Mouse (Mus musculus): ENCODE measurements at regions not wholly inside any gene's neighbourhood (a gene's known extent, or its start where the extent isn't known, plus 50 kb on each side); places are given as distances from the start of the nearest gene placed in this dataset.
A peak's percentile ranks its signal among the peaks of the same experiment; 100 is the strongest.
"Not testable (repeated sequence)": the region's sequence is repeated elsewhere in the genome, so short reads cannot be mapped to it uniquely, and the experiment has no call there.

- no peaks in the 10 kb centered on the region for H3K9me3 ChIP-seq
- WGBS: 70% methylated on average over 1 of the region's 1 CpGs
- H3K4me2 ChIP-seq: no peak overlapping the region
- H3K36me3 ChIP-seq (replicated peaks): no peaks in the 10 kb centered on the region
- no peak overlapping the region for H3K9ac ChIP-seq
- H3K27ac ChIP-seq: no peak overlapping the region
- no peaks in the 10 kb centered on the region for H3K27me3 ChIP-seq
- no peaks in the 10 kb centered on the region for H3K4me1 ChIP-seq
- no peak overlapping the region for H3K4me3 ChIP-seq (replicated peaks)
- peak; percentile 21; the same call in 1 of the 2 replicates for ATAC-seq (ENCODE audit: low FRiP score)
Observed at GRCm38 (mm10) chr14:16005409-16005808, 243.7 kb upstream of the Ngly1 start.

DNA sequence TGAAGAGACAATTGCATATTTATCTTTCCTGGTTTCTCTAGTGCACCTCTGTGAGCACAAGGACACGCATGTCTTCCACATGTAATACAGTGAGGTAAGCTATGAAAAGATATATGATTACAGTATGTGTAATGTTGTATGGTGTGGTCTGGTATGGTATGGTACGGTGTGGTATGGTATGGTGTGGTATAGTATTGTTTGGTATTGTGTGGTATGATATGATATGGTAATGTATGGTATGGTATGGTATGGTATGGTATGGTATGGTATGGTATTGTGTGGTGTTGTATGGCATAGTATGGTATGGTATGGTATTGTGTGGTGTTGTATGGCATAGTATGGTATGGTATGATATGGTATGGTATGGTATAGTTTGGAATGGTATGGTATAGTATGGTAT, 242.1 kb upstream of the Ngly1 start:
- no peak overlapping the region for H3K4me2 ChIP-seq
- no peak overlapping the region for H3K4me3 ChIP-seq (replicated peaks)
- H3K9ac ChIP-seq: no peak overlapping the region
- no peak for ATAC-seq (ENCODE audit: low FRiP score)
- H3K4me1 ChIP-seq: no peaks in the 10 kb centered on the region
- WGBS: 96% methylated on average over 2 of the region's 2 CpGs
- H3K27me3 ChIP-seq: no peaks in the 10 kb centered on the region
- H3K27ac ChIP-seq: no peak overlapping the region
- H3K9me3 ChIP-seq: no peaks in the 10 kb centered on the region
- no peaks in the 10 kb centered on the region for H3K36me3 ChIP-seq (replicated peaks)

GRCm38 (mm10) chr14:16009778-16010177, 239.3 kb upstream of the Ngly1 start:
- Histone ChIP-seq H3K4me1 (no peaks in the 10 kb centered on the region), H3K9ac (no peak overlapping the region), H3K27ac (no peak overlapping the region), H3K36me3 (replicated peaks) (no peaks in the 10 kb centered on the region), H3K27me3 (no peaks in the 10 kb centered on the region), H3K9me3 (no peaks in the 10 kb centered on the region; the same call in 1 of the 2 replicates), H3K4me3 (replicated peaks) (no peak overlapping the region), H3K4me2 (no peak overlapping the region)
- no peak for ATAC-seq (ENCODE audit: low FRiP score)

- Histone ChIP-seq H3K9ac (no peak overlapping the region), H3K27ac (no peak overlapping the region), H3K27me3 (no peaks in the 10 kb centered on the region), H3K4me3 (replicated peaks) (no peak overlapping the region), H3K9me3 (no peaks in the 10 kb centered on the region), H3K4me1 (no peaks in the 10 kb centered on the region), H3K36me3 (replicated peaks) (no peaks in the 10 kb centered on the region), H3K4me2 (no peak overlapping the region)
- no peak for ATAC-seq (ENCODE audit: low FRiP score)
Observed at GRCm38 (mm10) chr14:16023853-16024252, 225.2 kb upstream of the Ngly1 start.

DNA sequence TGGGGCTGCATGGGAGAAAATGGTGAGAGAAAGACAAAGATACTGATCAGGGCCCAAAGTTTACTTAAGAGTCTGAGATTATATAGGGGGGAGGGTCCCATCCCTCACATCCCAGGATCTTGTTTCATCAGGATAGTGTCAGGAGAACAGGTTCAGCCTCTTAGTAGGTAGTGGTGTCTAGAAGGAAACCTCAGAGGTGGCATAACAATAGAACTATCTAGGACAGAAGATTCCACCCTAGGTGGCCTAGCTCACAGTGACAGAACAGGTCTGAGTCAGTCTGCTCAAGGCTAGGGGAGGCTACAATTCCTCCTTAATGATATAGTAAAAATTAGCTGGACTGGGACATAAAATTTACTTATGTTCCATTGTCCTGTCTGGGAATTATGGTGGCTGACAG, 211.3 kb upstream of the Ngly1 start:
- no peak overlapping the region for H3K4me3 ChIP-seq (replicated peaks)
- H3K9me3 ChIP-seq: no peaks in the 10 kb centered on the region
- no peak overlapping the region for H3K4me2 ChIP-seq
- no peak overlapping the region for H3K9ac ChIP-seq
- H3K4me1 ChIP-seq: no peaks in the 10 kb centered on the region
- ATAC-seq (ENCODE audit: low FRiP score): no peak
- no peaks in the 10 kb centered on the region for H3K27me3 ChIP-seq
- H3K27ac ChIP-seq: no peak overlapping the region
- no peaks in the 10 kb centered on the region for H3K36me3 ChIP-seq (replicated peaks)

- H3K4me2 ChIP-seq: no peak overlapping the region
- ATAC-seq (ENCODE audit: low FRiP score): no peak
- H3K9ac ChIP-seq: no peak overlapping the region
- 43% methylated on average over 1 of the region's 1 CpGs for WGBS
- H3K4me1 ChIP-seq: no peaks in the 10 kb centered on the region
- no peaks in the 10 kb centered on the region for H3K36me3 ChIP-seq (replicated peaks)
- no peaks in the 10 kb centered on the region for H3K27me3 ChIP-seq
- no peak overlapping the region for H3K4me3 ChIP-seq (replicated peaks)
- no peaks in the 10 kb centered on the region for H3K9me3 ChIP-seq
- H3K27ac ChIP-seq: no peak overlapping the region
Observed at GRCm38 (mm10) chr14:16038336-16038735, 210.7 kb upstream of the Ngly1 start.

- no peak for ATAC-seq (ENCODE audit: low FRiP score)
- Histone ChIP-seq H3K27ac (no peak overlapping the region), H3K4me3 (replicated peaks) (no peak overlapping the region), H3K4me1 (no peaks in the 10 kb centered on the region), H3K36me3 (replicated peaks) (no peaks in the 10 kb centered on the region), H3K9me3 (no peaks in the 10 kb centered on the region), H3K9ac (no peak overlapping the region), H3K27me3 (no peaks in the 10 kb centered on the region), H3K4me2 (no peak overlapping the region)
Observed at GRCm38 (mm10) chr14:16044466-16044865, 204.6 kb upstream of the Ngly1 start.

GRCm38 (mm10) chr14:16072534-16072933, 176.5 kb upstream of the Ngly1 start:
- H3K4me1 ChIP-seq; H3K27me3 ChIP-seq; ATAC-seq (ENCODE audit: low FRiP score); H3K4me3 ChIP-seq (replicated peaks); H3K27ac ChIP-seq; H3K9me3 ChIP-seq; H3K4me2 ChIP-seq; H3K9ac ChIP-seq; H3K36me3 ChIP-seq (replicated peaks): not testable (repeated sequence)
- WGBS: 97% methylated on average over 8 of the region's 12 CpGs

- WGBS: 67% methylated on average over 1 of the region's 1 CpGs
- no peak overlapping the region for H3K4me3 ChIP-seq (replicated peaks)
- no peaks in the 10 kb centered on the region for H3K36me3 ChIP-seq (replicated peaks)
- H3K4me1 ChIP-seq: no peaks in the 10 kb centered on the region
- H3K27ac ChIP-seq: no peak overlapping the region
- no peak overlapping the region for H3K9ac ChIP-seq
- no peak overlapping the region for H3K4me2 ChIP-seq
- no peaks in the 10 kb centered on the region for H3K27me3 ChIP-seq
- H3K9me3 ChIP-seq: no peaks in the 10 kb centered on the region
- ATAC-seq (ENCODE audit: low FRiP score): no peak
Observed at GRCm38 (mm10) chr14:16074089-16074488, 175.0 kb upstream of the Ngly1 start.

GRCm38 (mm10) chr14:16079096-16079495, 170.0 kb upstream of the Ngly1 start:
- Histone ChIP-seq H3K27me3 (no peaks in the 10 kb centered on the region), H3K4me1 (no peaks in the 10 kb centered on the region), H3K4me2 (no peak overlapping the region), H3K4me3 (replicated peaks) (no peak overlapping the region), H3K36me3 (replicated peaks) (no peaks in the 10 kb centered on the region), H3K9me3 (no peaks in the 10 kb centered on the region), H3K9ac (no peak overlapping the region), H3K27ac (no peak overlapping the region)
- WGBS: 85% methylated on average over 1 of the region's 1 CpGs
- no peak for ATAC-seq (ENCODE audit: low FRiP score)

DNA sequence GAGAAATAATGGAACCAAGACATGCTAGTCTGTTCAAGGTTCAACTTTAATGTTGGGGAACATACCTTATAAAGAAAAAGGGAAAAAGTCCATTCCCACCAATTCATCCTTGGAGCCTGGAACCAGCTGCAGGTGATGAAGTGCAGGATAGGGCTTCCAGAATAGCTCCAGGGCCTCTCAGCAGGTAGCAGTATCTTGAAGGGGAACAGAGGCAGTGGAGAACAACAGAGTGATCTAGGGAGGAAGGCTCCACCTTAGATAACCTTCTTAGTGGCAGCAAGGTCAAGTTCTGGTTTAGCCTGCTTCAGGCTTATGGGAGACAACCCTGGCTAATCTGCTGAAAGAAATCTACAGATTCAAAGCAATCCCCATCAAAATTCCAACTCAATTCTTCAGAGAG, 161.8 kb upstream of the Ngly1 start:
- H3K4me3 ChIP-seq (replicated peaks); H3K9me3 ChIP-seq; H3K36me3 ChIP-seq (replicated peaks); H3K4me2 ChIP-seq; ATAC-seq (ENCODE audit: low FRiP score); H3K4me1 ChIP-seq; H3K27ac ChIP-seq; H3K9ac ChIP-seq; H3K27me3 ChIP-seq: not testable (repeated sequence)

GRCm38 (mm10) chr14:16092391-16093132, 156.5 kb upstream of the Ngly1 start:
- no peaks in the 10 kb centered on the region for H3K9me3 ChIP-seq
- no peak overlapping the region for H3K4me2 ChIP-seq
- no peak overlapping the region for H3K4me3 ChIP-seq (replicated peaks)
- no peaks in the 10 kb centered on the region for H3K27me3 ChIP-seq
- H3K27ac ChIP-seq: no peak overlapping the region
- H3K36me3 ChIP-seq (replicated peaks): no peaks in the 10 kb centered on the region
- no peak overlapping the region for H3K9ac ChIP-seq
- H3K4me1 ChIP-seq: no peaks in the 10 kb centered on the region
- WGBS: 88% methylated on average over 4 of the region's 4 CpGs
- ATAC-seq (ENCODE audit: low FRiP score): no peak

DNA sequence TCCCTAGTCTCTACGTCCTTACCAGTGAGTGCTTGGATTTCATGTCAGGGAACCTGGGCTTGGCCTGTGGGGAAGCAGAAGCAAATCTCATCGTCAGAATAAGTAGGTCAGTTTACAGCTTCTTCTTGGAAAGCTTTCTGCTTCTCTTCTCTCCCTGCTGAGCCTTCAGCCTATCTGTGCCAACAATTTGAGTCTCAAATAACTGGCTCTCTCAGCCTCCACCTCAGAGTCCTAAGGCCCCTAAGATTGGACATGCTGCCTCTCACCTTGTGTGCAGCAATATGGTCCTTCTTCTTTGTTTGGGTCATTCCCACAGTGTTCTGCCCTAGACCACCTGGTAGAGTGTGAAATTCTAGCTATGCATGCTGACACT, 156.0 kb upstream of the Ngly1 start:
- H3K27ac ChIP-seq: no peak overlapping the region
- no peak for ATAC-seq (ENCODE audit: low FRiP score)
- WGBS: 77% methylated on average over 2 of the region's 2 CpGs
- H3K27me3 ChIP-seq: no peaks in the 10 kb centered on the region
- no peaks in the 10 kb centered on the region for H3K4me1 ChIP-seq
- no peak overlapping the region for H3K4me3 ChIP-seq (replicated peaks)
- no peak overlapping the region for H3K9ac ChIP-seq
- H3K9me3 ChIP-seq: no peaks in the 10 kb centered on the region
- no peak overlapping the region for H3K4me2 ChIP-seq
- no peaks in the 10 kb centered on the region for H3K36me3 ChIP-seq (replicated peaks)
